Mouse (Mus musculus) frontal cortex, adult 2 months (tissue): ENCODE measurements at regions not wholly inside any gene's neighbourhood (a gene's known extent, or its start where the extent isn't known, plus 50 kb on each side); places are given as distances from the start of the nearest gene placed in this dataset.

Experiments used
- DNase-seq, 2 experiments: peaks; one replicate each; pipeline ENCODE4 v3.0.0; 2022; ENCODE audit warnings: low spot score in 1 of 2; ENCODE audit errors: extremely low spot score in 1 of 2

- DNase-seq = peak; percentile 49 to 55
These were observed 614.9 kb upstream of the Pcdh7 start for GRCm38 (mm10) chr5:57102897-57103296.

- DNase-seq = peak in 1 of 2 experiments; percentile 2
These were observed 589.3 kb upstream of the Pcdh7 start for GRCm38 (mm10) chr5:57128478-57128877.
